Mouse (Mus musculus): ENCODE results near the gene Cd81. TPM values are rescaled to one million over a fixed set of nuclear protein-coding genes. Genes with fewer than 3 reads are reported as not detected.

Gene Cd81
- total and polyA plus RNA-seq, 2 experiments from 2014 or later, result 511 to 542 TPM

GRCm38 (mm10) chr7:143068316-143068881, 15.9 kb downstream of the Cd81 start:
- H3K9me3 ChIP-seq (ENCODE audit: low read length), result no peaks in the 10 kb centered on the region
- TF ChIP-seq CTCF (IDR thresholded peaks at IDR 0.05), result peak; percentile 22; the same call in 1 of the 2 replicates
- H3K36me3 ChIP-seq (ENCODE audit: insufficient read depth, low read length), result peaks cover 40% of the 10 kb centered on the region
- peak; percentile 1; the same call in 1 of the 2 replicates for ATAC-seq (ENCODE audit: low FRiP score)
- H3K4me3 ChIP-seq (ENCODE audit: low read depth, low read length), result peak overlapping the region; percentile 33
- 34% methylated on average over 13 of the region's 13 CpGs for WGBS
- no peaks in the 10 kb centered on the region for H3K27me3 ChIP-seq (ENCODE audit: insufficient read depth, low read length)
- peak; percentile 72 for DNase-seq (ENCODE audit: low spot score)
- peak overlapping the region; percentile 59 for H3K4me2 ChIP-seq (ENCODE audit: low read depth, low read length, poor library complexity, severe bottlenecking)
- peak overlapping the region; percentile 59 for H3K9ac ChIP-seq (replicated peaks; ENCODE audit: low read length, poor library complexity, severe bottlenecking)
- peak overlapping the region; percentile 95 for H3K27ac ChIP-seq (ENCODE audit: low read depth, low read length)
- peaks cover 8% of the 10 kb centered on the region for H3K4me1 ChIP-seq (ENCODE audit: insufficient read depth, low read length)

- H3K27ac ChIP-seq (ENCODE audit: low read depth, low read length), result peak within 1 kb of the TSS; percentile 95
These were observed 16.5 kb downstream of the Cd81 start, which contains the start of gene Tssc4 for GRCm38 (mm10) chr7:143068882-143069591. TSS of gene Tssc4 (plus strand) at chr7:143069249.

GRCm38 (mm10) chr7:143069751-143070400, 17.3 kb downstream of the Cd81 start:
- Histone ChIP-seq H3K27ac (ENCODE audit: low read depth, low read length) (peak overlapping the region; percentile 84), H3K36me3 (ENCODE audit: insufficient read depth, low read length) (peaks cover 26% of the 10 kb centered on the region), H3K4me2 (ENCODE audit: low read depth, low read length, poor library complexity, severe bottlenecking) (peak overlapping the region; percentile 97), H3K27me3 (ENCODE audit: insufficient read depth, low read length) (no peaks in the 10 kb centered on the region), H3K9ac (replicated peaks; ENCODE audit: low read length, poor library complexity, severe bottlenecking) (peak overlapping the region; percentile 85), H3K4me1 (ENCODE audit: insufficient read depth, low read length) (peaks cover 8% of the 10 kb centered on the region), H3K4me3 (ENCODE audit: low read depth, low read length) (peak overlapping the region; percentile 74), H3K9me3 (ENCODE audit: low read length) (no peaks in the 10 kb centered on the region)
- WGBS, result 8% methylated on average over 30 of the region's 30 CpGs
- DNase-seq (ENCODE audit: low spot score), result no peak
- ATAC-seq (ENCODE audit: low FRiP score), result no peak
- TF ChIP-seq CTCF (IDR thresholded peaks at IDR 0.05), result peak; percentile 14; the same call in 1 of the 2 replicates

More at GRCm38 (mm10) chr7:143068882-143069591, 16.5 kb downstream of the Cd81 start, which contains the start of gene Tssc4:
- H3K9ac ChIP-seq (replicated peaks; ENCODE audit: low read length, poor library complexity, severe bottlenecking), result peak within 1 kb of the TSS; percentile 85
- peaks cover 34% of the 10 kb centered on the region for H3K36me3 ChIP-seq (ENCODE audit: insufficient read depth, low read length)
- peak; percentile 97 for ATAC-seq (ENCODE audit: low FRiP score)
- no peaks in the 10 kb centered on the region for H3K27me3 ChIP-seq (ENCODE audit: insufficient read depth, low read length)
- 0% methylated on average over 51 of the region's 51 CpGs for WGBS
- peak within 1 kb of the TSS; percentile 97 for H3K4me2 ChIP-seq (ENCODE audit: low read depth, low read length, poor library complexity, severe bottlenecking)
- no peaks in the 10 kb centered on the region for H3K9me3 ChIP-seq (ENCODE audit: low read length)
- no peak for TF ChIP-seq CTCF (IDR thresholded peaks at IDR 0.05)
- peak within 1 kb of the TSS; percentile 74 for H3K4me3 ChIP-seq (ENCODE audit: low read depth, low read length)
- peak; percentile 100 for DNase-seq (ENCODE audit: low spot score)
- H3K4me1 ChIP-seq (ENCODE audit: insufficient read depth, low read length), result peaks cover 8% of the 10 kb centered on the region

- Histone ChIP-seq H3K4me1 (ENCODE audit: insufficient read depth, low read length) (peaks cover 8% of the 10 kb centered on the region), H3K9ac (replicated peaks; ENCODE audit: low read length, poor library complexity, severe bottlenecking) (peak overlapping the region; percentile 85; the same call in 1 of the 2 replicates), H3K36me3 (ENCODE audit: insufficient read depth, low read length) (peaks cover 21% of the 10 kb centered on the region), H3K27me3 (ENCODE audit: insufficient read depth, low read length) (no peaks in the 10 kb centered on the region), H3K4me3 (ENCODE audit: low read depth, low read length) (peak overlapping the region; percentile 74; the same call in 1 of the 2 replicates), H3K27ac (ENCODE audit: low read depth, low read length) (no peak overlapping the region), H3K9me3 (ENCODE audit: low read length) (no peaks in the 10 kb centered on the region), H3K4me2 (ENCODE audit: low read depth, low read length, poor library complexity, severe bottlenecking) (peak overlapping the region; percentile 97)
- ATAC-seq (ENCODE audit: low FRiP score) (no peak), DNase-seq (ENCODE audit: low spot score) (no peak)
- TF ChIP-seq CTCF (IDR thresholded peaks at IDR 0.05), result no peak
- WGBS, result 92% methylated on average over 10 of the region's 10 CpGs
These were observed 18.0 kb downstream of the Cd81 start for GRCm38 (mm10) chr7:143070506-143071070.

- no peak overlapping the region for H3K27ac ChIP-seq (ENCODE audit: low read depth, low read length)
- TF ChIP-seq CTCF (IDR thresholded peaks at IDR 0.05), result no peak
- peaks cover 8% of the 10 kb centered on the region for H3K4me1 ChIP-seq (ENCODE audit: insufficient read depth, low read length)
- no peaks in the 10 kb centered on the region for H3K9me3 ChIP-seq (ENCODE audit: low read length)
- H3K4me3 ChIP-seq (ENCODE audit: low read depth, low read length), result no peak overlapping the region
- no peaks in the 10 kb centered on the region for H3K27me3 ChIP-seq (ENCODE audit: insufficient read depth, low read length)
- WGBS, result 89% methylated on average over 5 of the region's 5 CpGs
- ATAC-seq (ENCODE audit: low FRiP score) (no peak), DNase-seq (ENCODE audit: low spot score) (no peak)
- H3K36me3 ChIP-seq (ENCODE audit: insufficient read depth, low read length), result peaks cover 6% of the 10 kb centered on the region; the same call in 1 of the 2 replicates
- H3K4me2 ChIP-seq (ENCODE audit: low read depth, low read length, poor library complexity, severe bottlenecking), result no peak overlapping the region
- no peak overlapping the region for H3K9ac ChIP-seq (replicated peaks; ENCODE audit: low read length, poor library complexity, severe bottlenecking)
These were observed 20.1 kb downstream of the Cd81 start for GRCm38 (mm10) chr7:143072605-143073004.

All from midbrain, postnatal 0 days (tissue).